Mouse (Mus musculus): ENCODE measurements around the gene Lgi2.
A peak's percentile ranks its signal among the peaks of the same experiment; 100 is the strongest.

Gene Lgi2

DNA sequence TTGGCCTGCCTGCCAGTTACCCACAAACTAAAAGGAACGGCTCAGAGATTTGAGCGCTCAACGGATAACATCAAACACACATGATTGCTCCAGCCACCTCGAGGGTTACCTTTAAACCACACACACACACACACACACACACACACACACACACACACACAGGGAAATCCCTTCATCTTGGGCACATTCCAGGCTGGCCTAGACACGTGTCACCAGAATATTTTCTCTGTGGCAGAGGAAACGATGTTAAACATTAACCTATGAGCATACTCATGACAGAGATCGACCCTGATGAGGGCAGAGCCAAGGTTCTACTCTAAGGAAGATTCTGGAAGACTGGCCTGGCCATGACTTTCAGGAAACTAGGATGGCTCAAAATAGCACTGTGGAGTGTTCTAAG is 29.2 kb downstream of the Lgi2 start:
- no peak for DNase-seq (ENCODE audit: low read depth)

DNA sequence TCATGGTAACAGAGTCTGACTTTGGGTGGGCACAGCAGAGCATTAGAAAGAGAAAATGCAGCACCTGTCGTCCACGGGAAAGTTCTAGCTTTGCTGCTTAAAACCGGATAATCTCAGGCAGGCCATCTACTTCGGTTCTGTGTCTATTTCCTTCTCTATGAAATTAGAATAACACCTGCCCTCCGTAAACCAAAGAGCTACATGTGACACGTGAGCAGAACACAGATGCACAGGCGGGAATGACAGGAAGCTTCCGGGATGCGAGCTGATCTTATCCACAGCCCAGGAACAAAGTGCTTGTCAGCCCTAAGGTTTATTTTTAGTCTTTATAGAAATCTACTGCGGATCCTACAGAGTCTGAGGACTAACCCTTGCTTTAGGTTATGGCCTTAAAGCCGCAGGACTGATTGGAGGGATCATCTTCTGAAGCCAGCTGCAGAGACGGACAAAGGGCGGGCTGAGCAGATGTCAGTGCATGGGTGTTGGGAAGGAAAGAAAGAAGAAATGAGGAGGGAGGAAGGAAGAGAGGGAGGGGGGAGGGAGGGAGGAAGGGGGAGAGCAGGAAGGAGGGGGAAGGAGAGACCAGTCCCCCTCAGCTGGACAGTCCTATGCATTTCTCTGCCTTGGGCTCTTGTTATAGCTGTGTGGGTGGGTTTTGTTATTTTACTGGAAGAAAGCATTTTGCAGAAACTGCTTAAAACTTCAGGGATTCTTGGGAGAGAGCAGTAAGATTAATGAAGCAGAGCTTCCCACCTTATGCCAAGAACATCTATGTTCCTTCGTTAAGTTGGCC is 31.3 kb downstream of the Lgi2 start:
- no peak for DNase-seq (ENCODE audit: low read depth)

DNA sequence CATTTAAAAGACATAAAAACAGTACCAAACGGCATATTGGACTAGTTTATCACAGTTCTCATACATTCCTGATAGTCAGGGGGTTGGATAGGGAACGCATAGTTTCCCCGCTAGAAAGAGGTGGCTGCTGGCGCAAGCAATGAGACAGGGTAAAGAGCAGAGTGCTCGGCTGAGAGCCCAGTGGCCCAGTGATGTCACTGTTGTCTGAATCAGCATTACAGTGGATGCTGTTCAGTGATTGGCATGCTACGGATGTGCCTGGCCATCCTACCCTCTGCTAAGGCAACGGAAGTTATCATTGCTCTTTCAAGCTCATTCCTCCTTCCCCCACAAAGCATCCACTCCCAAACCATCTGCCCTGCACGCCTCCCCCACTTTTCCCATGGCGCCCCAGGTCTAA is 32.6 kb downstream of the Lgi2 start:
- DNase-seq (ENCODE audit: low read depth), result no peak

DNA sequence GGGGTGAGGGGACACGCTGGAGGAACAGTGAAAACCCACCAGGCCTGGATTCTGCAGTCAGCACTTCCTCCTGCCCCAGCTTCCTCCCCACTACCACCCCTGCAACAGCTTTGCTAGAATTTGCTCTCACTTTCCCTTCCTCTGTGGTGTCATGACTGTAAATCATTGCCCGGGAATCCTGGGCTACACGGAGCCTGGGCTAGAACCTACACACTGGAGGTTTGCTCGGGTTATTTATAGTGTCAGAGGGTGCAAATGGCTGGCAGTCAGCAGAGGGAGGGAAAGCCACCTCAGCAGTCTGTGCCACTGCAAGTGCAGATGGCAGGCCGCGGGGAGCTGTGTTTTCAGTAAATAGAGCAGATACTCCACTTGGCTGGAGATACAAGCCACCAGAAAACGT is 37.7 kb downstream of the Lgi2 start:
- no peak for DNase-seq (ENCODE audit: low read depth)

DNA sequence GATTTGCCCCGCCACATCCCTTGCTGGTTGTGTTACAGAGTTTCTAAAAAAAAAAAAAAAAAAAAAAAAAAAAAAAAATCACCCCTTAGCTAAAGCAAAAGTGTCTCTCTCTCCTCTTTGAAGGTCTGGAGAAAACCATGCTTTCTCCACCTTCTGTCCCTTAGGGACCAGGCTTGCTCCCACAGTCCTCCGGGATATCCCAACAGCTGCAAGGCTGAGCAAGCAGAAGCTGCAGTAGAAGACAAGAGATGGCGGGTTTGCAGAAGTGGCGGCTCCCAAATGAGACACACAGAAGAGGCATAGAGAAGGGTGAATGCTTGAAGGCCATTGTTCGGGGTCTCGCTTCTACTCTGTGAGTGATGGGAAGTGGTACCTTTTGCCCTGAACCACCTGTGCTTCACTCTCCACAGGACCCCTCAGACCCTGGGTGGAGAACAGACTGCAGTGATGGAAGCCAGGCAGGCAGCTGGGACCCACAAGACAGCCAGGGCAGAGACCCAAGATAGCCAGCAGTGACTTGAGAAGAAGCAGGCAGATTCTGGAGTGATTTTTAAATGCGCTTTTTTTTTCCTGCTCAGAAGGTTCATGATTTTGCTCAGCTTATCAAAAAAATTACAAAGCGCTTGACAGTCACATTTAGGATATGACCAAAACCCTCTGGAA is 39.8 kb downstream of the Lgi2 start:
- DNase-seq (ENCODE audit: low read depth), result no peak

DNA sequence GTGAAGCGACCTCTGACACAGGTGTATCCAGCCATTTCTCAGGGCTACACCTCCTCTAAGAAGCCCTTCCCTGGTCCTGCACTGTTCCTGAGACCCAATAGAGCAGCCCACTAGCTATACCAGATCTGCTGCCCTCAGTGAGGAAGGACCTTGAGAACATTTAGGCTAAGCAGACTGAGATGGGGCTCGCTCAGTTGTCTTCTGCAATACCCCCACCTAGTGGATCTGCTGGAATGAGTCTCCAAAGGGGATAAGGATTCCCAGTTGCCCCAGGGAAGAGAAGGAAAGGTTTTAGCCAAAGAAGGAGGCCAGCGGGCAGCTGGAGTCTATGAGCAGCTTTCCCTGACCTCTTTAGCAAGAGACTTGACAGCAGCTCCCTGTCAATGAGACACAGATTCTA is 42.1 kb downstream of the Lgi2 start:
- no peak for DNase-seq (ENCODE audit: low read depth)

DNA sequence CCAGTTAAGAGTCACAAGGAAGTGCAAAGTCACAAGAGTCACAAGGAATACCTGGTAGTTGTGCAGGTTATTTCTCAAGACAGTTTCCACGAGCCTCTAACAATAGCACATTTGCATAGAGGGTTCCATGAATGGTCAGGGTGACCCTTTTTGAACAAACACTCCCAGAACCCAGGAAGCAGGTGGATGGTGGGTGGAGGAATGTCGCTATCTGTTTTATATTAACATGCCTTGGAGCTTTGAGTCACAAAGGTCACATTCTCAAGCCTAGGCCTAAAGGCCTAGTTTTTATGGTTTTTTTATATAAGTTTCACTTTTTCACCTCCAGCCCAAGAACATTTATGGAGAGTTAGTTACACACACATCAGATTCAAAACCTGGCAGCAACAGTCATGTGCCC is 46.3 kb downstream of the Lgi2 start:
- no peak for DNase-seq (ENCODE audit: low read depth)

DNA sequence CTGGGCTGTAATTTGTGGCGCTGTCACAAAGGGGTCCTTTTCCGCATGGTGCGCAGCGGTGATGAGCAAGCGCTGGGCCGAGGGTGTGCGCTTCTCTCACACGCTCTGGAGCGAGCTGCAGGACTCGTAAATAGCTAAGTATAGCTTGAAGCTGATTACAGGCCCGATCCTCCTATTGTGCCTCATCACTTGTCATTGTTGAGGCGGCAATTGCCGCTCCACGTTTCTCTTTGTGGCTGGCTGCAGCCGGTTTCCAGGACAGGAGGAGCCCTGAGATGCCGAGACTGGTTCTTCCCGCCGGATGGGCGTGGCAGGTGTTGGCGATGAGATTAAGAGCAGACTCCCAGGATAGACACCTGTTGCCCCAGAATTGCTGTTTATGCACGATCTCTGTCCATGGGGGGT is 50.2 kb downstream of the Lgi2 start:
- DNase-seq (ENCODE audit: low read depth), result no peak

DNA sequence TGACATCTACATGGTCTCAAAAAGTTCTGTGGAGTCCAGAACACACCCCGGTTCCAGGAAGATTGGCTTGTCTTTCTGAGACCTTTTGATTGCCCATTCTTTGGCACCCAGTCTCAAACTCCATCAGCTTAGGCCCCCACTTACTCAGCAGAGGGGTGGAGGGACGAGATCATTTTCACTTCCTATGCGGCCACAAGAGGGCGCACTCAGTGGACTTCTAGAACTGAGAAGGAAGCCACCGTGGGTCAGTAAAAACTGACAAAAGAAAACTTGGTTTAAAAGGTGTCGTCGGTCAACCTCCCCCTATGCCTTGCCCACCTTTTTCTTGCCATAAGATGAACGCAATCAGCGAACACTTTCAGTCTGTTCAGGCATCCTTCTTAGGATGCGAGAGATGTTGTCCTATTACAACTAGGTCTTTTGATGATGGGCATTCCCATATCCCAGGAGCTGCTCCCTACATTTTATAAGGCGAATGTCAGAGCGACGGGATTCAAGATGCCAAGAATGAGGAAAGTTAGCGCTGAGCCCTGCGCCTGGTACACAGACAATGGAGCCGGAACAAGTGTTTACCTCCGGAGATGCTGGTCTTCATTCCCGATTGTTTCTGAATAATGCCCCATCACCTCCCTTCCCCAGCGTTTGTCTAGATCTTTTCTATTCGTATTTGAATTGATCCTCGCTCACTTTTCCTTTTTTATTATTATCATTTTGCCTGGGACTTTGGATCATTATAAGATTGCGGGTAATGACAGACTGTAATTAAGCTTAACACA is 50.8 kb downstream of the Lgi2 start:
- peak; percentile 59 for DNase-seq (ENCODE audit: low read depth)

DNA sequence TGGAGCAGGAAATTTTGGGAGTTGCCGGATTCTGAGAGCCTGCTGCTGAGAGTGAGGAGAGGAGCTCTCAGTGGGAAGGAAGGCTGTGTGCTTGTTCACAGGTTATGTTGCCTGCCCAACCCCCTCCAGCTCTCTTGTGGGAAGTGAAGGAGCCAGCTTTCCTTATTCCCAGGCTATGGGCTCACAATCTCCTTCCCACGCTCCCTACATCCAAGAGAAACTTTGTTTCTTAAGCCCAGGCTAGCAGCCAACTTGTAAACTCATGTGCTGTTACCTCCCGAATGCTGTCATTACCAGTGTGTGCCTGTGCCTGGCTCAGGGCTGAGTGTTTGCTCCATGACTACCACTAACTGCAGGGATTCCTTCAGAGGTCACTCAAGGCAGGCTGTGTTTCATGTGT is 55.2 kb downstream of the Lgi2 start:
- no peak for DNase-seq (ENCODE audit: low read depth)

DNA sequence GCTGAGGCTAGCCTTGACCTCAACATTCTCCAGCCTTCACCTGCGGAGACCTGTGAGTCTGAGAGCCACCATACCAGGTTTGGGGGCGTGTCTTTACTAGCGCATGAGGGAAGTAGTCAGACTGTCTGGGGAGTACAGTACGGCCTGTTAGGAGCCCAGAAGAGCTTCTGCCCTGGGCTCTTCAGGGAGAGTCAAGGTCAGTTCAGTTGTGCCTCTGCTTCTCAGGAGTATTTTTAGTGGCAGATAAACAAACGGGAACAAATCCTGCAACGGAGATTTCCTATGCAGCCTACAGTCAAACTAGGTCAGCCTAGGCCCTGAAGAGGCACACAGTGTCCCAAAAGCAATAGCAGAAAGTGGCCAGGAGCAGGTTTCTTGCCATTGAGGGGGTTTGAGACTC is 56.8 kb downstream of the Lgi2 start:
- no peak for DNase-seq (ENCODE audit: low read depth)

DNA sequence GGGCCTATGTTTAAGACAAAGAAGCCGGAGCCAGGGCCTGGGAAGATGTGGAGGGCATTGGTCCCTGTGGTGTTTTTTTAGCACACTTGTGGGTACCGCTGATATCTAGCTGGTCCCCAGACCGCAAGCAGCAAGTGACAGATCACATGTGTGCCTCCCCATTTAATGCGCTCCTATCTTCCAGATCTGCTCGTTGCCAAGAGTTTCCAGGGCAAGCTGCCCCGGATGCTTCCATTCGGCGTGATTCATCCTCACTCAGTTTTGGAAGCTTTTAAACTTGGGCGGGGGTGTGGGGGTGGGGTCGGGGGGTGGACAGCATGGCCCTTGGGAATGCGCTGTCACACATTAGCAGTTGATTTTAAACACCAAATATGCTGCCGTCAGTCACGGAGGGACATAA is 61.6 kb downstream of the Lgi2 start:
- no peak for DNase-seq (ENCODE audit: low read depth)

DNA sequence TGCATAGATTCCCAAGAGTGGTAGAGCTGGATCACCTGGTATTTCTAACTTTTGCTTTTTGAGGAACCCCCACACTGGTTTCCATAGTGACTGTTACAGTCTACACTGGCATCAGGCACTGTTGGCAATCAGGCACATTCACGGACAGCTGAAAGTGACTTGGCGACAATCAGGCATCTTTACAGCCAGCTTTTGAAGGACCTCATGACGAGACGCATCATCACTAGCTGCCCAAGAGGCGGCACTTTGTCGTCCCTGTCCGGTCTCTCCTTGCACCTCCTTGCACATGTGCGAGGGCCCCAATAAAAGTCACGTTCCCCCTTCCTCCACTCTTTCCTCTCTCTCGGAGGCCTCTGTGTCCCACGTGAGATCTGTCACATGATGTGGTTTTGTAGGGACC is 62.1 kb downstream of the Lgi2 start:
- DNase-seq (ENCODE audit: low read depth), result no peak

DNA sequence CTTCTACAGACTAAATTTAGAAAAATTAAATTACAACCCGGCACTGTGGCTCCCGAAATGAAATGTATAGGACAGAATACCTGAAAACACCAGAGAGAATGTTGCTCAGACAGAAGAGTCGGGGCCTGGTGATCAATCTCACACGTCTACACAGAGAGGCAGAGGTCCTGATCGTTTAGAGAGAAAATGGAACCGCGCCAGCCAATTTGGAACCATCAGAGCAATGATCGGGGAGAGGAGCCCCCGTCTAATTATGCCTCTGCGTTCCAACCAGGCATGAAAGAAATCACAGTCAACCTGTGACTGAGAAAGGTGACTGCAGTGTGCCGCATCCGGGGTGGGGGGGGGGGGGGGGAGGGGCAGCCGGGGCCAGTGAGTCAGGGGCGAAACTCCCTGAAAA is 70.6 kb downstream of the Lgi2 start:
- DNase-seq (ENCODE audit: low read depth), result no peak

DNA sequence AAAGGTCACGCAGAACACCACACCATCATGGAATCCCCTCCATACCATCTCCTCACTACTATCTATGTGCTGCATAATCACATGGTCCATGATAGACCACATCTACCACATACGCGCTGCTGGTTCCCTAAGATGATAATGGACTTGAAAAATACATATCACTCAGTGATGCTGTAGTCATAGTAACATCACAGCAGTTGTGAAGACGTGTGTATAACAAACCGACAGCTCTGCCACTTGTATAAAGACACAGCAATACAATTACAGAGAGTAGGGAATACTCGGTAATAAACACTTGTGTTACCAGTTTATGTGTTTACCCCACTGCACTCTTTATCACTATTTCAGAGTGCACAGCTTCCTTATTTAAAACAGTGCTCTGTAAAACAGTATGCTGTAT is 74.8 kb downstream of the Lgi2 start:
- no peak for DNase-seq (ENCODE audit: low read depth)

DNA sequence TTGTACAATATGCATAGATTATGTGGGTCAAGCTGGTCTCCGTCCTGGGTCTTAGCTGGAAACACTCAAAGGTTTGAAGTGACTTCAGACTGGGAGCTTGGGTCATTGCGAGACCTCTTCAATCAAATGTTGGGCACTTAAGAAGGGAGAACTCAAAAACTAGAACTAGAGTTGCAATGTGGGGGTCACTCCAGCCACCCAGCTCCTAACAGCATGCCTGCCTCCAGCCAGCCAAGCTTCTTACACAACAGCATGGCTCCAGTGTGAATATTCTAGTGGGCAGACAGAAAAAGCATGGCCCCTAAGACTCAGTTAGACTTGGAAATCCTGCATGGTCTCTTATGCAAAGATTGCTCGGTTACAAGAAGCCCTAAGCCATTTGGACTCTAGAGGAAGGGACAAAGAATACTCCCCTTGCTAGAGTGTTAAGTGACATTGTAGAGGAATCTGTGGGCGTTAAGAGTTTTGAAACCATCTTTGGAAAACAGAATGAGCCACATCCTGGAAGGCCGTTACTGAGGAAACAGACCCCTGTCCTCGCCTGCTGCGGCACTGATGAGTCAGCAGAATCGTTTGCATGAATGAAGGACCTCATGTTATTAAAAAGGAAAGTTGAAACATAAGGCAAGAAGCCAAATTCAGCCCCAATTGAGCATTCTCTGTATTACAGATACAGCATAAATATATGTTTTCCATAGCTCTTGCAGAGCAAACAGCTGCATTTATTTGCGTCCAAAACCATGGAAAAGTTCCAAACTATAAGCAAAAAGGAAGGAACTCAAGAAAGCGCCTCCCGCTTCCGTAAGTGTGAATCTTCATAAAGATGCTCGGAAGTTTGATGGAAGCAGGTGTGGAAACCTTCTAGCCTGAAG is 78.5 kb downstream of the Lgi2 start:
- DNase-seq (ENCODE audit: low read depth), result no peak
